Mouse (Mus musculus): ENCODE data around the gene Gpld1. TPM values are rescaled to one million over a fixed set of nuclear protein-coding genes. Genes with fewer than 3 reads are reported as not detected.

Gene Gpld1
- total RNA-seq (2021), result under 1 TPM; 0.84 to 0.95 TPM
- long read RNA-seq, experiment 1, partial matches to known transcripts, result 2 of 4 reads
- long read RNA-seq, experiment 1, other reads (novel, unspliced or antisense), result 2 of 4 reads
- long read RNA-seq, experiment 2, result 0 reads

DNA sequence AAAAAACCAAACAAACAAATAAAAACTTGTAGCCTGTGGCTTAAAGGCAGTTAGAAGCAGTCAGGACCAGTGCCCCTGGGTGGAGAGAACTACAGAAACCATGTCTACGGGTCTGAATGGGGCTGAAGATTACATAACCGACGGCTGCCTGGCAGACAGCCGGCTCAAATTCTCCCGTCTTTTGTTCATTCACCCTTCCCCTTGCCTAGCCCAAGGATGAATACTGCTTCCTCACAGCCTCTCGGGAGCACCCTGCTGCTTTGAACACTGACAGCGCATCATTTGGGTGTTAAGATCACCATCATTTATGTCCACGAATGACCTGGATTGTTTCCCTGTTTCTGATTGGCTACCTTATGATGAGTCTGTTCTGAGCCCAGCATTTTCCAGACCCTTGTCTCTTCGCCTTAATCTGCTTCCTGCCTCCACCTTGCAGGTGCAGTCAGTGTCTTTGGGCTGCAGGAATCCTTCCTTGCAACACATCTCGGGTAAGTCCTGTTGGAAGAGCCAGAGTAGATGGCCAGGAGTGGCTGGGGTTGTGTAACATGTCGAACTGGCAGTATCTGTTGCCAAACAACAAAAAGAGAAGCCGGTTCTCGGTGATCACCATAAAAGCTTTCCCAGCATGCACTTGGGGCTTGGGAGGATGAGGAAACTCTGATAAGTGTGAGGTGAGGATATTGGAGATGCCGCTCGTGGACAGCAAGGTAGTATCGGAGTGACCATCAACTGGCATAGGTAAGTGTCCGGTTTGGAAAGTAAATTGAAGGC, at the start of gene Gpld1:
TSS of gene Gpld1 (plus strand) at position 641 of the 771 bp plus-strand sequence.
- peak; percentile 10 for DNase-seq (ENCODE audit: low spot score)

- DNase-seq (ENCODE audit: low spot score), result no peak
Measured at GRCm38 (mm10) chr13:24893880-24894279, 49.1 kb upstream of the Gpld1 start.

DNA sequence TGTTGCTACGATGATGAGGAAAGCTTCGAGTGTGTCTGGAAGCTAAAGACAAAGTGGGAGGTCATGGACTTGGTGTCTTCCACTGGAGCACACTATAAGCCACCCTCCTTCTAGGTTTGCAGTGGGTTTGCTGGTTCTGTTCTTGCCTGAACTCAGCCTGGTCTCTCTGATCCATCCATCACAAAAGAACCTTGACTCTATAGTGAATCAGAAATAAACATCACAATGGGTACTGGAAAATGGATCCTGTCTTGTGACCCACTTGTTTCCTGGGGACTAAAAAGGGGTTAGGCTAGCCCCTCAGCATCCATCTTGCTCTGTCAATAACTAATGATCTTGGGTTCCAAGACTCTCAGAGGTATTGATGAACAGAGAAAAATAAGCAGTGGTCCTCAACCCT, 41.0 kb upstream of the Gpld1 start:
- no peak for DNase-seq (ENCODE audit: low spot score)

GRCm38 (mm10) chr13:24903412-24903811, 39.5 kb upstream of the Gpld1 start:
- no peak for DNase-seq (ENCODE audit: low spot score)

- DNase-seq (ENCODE audit: low spot score), result no peak
Measured at GRCm38 (mm10) chr13:24905422-24905821, 37.5 kb upstream of the Gpld1 start.

DNA sequence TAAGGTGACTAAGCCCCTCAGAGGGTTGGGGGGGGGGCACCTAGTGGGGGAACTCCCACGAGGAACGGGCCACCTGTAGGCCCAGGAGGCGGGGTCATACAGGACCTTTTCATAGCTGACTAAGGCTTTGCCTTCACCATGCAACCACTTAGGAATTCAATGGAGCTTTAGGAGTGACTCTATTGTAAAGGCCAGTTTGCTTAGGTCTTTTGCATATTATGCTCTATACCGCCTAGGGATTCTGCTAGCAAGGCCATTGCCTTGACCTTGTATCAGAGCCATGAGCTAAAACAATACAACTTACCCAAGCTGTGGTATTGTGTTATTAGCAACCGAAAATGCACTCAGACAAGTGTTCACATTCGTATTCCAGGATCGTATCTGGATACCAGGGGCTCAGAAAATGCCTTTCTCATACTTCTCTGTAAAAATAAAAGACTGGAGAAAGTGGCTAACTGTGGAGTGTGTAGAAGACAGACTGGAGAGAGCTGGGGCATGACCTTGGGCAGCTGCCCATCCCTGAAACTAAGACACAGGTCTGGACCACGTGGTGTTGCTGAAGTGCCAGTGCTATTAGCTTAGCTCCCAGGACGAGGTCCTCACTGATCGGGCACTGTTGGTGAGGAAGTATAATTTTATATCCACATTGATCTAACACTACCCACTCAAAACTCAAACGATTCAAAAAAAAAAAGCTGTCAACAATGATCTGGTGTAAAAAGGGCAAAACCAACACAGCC, 36.0 kb upstream of the Gpld1 start:
- peak; percentile 3 for DNase-seq (ENCODE audit: low spot score)

DNA sequence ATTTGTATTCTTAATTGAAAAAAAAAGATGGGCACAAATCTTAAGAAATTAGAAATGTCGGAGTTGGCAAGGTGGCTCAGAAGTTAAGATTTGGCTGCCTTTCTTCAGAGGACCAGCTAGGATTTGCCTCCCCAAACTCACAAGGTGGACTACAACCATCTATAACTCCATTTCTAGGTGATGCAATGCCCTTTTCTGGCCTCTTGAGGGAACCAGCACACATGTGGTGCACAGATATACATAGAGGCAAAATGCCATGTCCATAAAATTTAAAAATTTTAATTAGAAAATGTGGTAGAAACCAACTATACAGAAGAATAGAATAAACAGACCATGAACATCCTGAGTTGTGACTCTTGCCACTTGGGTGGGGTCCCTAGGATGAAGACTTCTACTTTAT, 33.8 kb upstream of the Gpld1 start:
- no peak for DNase-seq (ENCODE audit: low spot score)

- DNase-seq (ENCODE audit: low spot score), result no peak
Measured at GRCm38 (mm10) chr13:24913576-24913975, 29.4 kb upstream of the Gpld1 start.

GRCm38 (mm10) chr13:24914915-24915314, 28.0 kb upstream of the Gpld1 start:
- DNase-seq (ENCODE audit: low spot score), result no peak

DNA sequence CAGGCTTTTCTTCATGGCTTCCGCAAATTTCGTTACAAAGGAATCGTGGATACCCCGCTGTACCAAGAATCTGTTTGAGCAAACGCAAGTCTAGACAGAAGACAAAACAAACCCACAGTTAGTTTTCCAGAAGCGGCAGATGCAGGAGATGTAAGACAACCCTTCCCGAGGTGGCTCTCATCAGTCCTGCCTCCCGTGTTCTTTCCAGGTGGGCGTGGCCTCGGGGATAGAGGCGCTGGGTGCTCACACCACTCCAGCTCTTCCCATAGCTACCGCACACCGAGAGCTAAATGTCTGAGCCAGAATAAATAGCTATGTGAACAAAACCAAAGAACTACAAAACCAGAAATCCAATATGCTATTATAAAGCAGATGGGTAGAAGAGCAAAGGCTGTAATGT, 27.1 kb upstream of the Gpld1 start:
- no peak for DNase-seq (ENCODE audit: low spot score)

GRCm38 (mm10) chr13:24920333-24920977, 22.5 kb upstream of the Gpld1 start:
- peak; percentile 42 for DNase-seq (ENCODE audit: low spot score)

DNA sequence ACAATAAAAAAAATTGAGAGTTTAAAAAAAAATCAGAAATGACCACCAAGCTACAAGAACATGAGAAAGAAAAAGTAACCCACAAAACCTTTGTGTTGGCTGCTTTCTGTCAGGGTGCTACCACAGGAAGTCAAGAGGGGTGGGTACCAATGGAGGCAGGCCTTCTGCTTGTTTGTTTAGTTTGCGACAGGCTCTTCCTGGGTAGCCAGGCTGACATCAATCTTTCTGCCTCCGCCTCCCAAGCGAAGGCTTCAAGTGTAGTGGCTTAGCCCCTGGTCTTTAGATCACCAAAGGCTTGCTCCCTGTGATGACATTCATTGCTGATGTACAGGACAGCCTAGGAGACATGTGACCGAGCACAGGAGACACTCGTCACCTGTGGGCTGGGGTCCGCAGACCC, 21.7 kb upstream of the Gpld1 start:
- no peak for DNase-seq (ENCODE audit: low spot score)

GRCm38 (mm10) chr13:24923991-24924390, 19.0 kb upstream of the Gpld1 start:
- DNase-seq (ENCODE audit: low spot score), result no peak

DNA sequence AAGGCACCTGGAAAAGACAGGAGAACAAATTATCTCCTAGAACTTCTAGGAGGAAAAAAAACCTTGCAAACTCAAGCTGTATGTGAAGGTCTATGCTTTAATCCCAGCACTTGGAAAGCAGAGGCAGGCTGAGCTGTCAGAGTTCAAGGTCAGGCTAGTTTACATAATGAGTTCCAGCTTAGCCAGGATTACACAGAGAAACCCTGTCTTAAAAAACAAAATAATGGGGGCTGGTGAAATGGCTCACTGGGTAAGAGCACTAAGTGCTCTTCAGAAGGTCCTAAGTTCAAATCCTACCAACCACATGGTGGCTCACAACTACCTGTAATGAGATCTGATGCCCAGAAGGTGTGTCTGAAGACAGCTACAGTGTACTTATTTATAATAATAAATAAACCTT, 12.4 kb upstream of the Gpld1 start:
- DNase-seq (ENCODE audit: low spot score), result no peak

DNA sequence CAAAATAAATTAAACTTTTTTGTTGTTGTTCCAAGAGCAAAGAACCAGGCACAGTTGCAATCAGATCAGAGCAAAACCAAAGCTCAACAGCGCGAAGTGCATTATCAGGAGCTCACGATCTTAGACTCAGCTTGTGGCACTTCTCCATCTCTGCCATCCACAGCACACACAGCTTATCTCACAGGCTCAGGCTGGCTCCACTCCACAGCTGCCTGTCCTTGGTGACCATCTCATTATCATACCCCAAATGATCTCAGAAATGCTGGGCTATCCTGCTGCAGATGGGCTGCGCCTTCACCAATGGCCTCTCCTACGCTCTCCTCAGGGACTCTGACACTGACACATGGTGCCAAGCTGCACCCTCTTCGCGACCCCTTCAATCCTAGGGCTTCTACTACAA, 9.8 kb upstream of the Gpld1 start:
- DNase-seq (ENCODE audit: low spot score), result no peak

DNA sequence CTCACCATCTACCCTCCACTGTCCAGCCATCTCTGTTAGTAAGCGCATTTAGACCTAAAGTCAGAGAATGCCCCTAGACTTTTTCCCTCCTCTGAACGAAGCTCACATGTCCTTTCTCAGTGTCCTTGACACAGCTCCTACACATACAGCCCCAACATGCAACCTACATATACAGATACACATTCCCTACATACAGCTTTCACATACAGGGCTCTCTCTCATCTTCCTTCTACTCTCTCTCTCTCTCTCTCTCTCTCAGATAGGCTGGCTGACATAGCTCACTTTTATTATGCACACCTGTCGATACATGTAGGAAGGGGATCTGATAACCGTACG, 6.2 kb upstream of the Gpld1 start:
- DNase-seq (ENCODE audit: low spot score), result no peak

DNA sequence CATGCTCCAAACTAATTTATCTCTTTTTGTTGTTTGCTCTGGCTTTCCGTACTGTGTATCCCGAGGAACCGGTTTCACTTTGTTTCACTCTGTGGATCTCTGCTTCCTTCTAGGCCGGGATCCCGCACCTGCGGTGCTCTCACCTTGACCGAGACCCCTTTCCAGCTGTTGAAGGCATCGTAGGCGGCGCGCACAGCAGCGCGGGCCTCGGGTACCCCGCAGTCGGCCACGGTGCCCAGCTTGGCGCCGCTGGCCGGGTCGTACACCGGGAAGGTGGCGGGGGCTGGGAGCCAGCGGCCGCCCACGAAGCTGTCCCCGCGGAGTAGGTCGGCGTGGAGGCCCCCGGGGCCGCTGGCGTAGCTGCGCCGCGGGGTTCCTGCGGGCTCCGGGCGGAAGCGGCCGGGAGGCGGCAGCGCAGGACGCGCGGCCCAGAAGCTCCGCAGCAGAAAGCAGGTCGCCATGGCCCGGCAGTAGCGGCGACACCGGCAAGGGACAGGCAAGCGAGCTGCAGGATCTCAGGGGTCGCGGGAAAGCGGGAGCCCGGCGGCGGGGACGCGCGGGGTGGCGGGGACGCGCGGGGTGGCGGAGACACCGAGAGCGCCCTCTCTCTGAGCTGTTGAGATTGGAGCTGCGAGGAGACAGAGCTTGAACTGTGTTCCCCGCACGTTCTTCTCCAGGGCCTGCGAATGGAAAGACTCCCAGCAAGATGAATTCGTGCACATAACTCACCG, 5.7 kb upstream of the Gpld1 start, which contains the start of gene Aldh5a1:
TSS of gene Aldh5a1 (minus strand) at position 554 of the 731 bp plus-strand sequence.
- DNase-seq (ENCODE audit: low spot score), result peak; percentile 69

DNA sequence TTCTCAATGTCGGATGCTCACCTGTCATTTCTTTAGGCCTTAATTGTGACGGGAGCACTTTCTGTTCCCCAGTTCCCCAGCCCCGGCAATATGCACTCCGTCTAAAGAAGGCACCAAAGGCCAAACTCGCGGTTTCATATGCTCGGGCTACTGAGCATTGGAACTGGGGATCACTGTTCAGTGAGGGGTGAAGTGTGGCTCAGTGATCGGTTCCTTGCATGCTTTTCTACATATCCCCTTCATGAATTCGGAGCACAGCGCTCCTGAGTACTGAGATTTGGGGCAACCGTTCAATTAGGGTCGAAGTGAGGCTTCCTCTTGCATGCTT, 5.1 kb upstream of the Gpld1 start:
- DNase-seq (ENCODE audit: low spot score), result no peak

GRCm38 (mm10) chr13:24938683-24939082, 4.3 kb upstream of the Gpld1 start:
- DNase-seq (ENCODE audit: low spot score), result peak; percentile 80

DNA sequence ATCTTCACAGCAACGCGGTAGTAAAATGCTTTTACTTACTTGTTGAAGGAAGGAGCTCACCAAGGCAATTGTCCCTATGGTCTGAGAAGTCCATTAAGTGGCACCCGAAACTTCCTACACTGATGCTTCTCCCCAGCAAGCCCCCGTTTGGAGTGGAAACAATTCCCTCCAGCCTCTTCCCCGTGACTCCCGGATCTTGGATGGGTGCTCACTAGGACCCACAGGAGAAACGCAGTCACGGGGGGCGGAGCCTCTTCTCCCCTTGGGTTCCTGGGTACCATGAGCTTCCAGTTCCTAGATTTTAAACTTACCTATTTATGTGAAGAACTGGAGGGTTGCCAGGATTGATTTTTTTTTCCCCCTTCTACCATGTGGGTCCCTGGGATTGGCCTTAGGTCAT, 3.5 kb upstream of the Gpld1 start:
- no peak for DNase-seq (ENCODE audit: low spot score)

DNA sequence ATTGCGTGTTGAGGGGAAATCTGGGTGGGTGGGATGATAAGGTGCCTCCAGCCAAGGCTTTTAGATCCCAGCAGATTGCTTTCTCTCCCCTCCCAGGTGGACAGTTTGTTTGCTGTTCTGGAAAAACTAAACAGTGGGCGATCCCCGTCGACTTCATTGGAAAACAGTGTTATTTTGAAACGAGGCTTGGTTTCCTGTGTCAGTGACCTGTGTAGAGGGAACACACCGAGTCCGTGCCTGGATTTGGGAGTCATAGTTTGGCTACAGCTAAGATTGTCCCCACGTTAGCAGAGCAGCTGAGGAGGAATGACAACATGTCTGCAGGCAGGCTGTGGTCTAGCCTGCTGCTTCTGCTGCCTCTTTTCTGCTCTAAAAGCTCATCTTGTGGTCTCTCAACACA, 351 bp downstream of the Gpld1 start:
- DNase-seq (ENCODE audit: low spot score), result no peak

DNA sequence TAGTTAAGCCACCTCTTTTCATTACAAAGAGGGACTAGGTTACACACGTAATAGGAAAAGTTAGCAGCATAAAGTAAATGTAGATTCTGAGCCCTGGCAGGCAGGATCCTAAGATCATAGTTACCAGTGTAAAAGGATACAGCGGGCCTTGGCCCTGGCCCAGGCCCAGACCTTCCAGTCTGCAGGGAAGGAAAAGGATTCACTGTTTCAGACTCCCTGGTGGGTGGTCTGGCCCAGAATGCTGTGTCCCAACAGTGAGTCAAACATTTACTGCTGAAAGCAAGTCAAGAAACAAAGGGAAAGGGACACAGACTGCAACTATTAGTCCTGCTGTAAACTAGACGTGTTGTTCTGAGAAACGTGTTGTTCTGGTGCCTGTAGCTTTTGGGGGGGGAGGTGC, 2.6 kb downstream of the Gpld1 start:
- no peak for DNase-seq (ENCODE audit: low spot score)
